Mouse (Mus musculus): ENCODE measurements at regions not wholly inside any gene's neighbourhood (a gene's known extent, or its start where the extent isn't known, plus 50 kb on each side); places are given as distances from the start of the nearest gene placed in this dataset.

GRCm38 (mm10) chr7:75063816-75064215, 245.2 kb downstream of the Sv2b start:
- Histone ChIP-seq H3K9ac (no peak overlapping the region), H3K4me1 (replicated peaks) (no peaks in the 10 kb centered on the region), H3K9me3 (no peaks in the 10 kb centered on the region), H3K36me3 (no peaks in the 10 kb centered on the region), H3K27me3 (no peaks in the 10 kb centered on the region), H3K4me3 (no peak overlapping the region), H3K27ac (replicated peaks) (no peak overlapping the region), H3K4me2 (no peak overlapping the region)
- WGBS = 51% methylated on average over 2 of the region's 2 CpGs
- no peak for ATAC-seq (ENCODE audit: low FRiP score, low read depth)

GRCm38 (mm10) chr7:75050231-75050630, 258.8 kb downstream of the Sv2b start:
- no peaks in the 10 kb centered on the region for H3K27me3 ChIP-seq
- no peak overlapping the region for H3K4me3 ChIP-seq
- 82% methylated on average over 1 of the region's 1 CpGs for WGBS
- H3K4me1 ChIP-seq (replicated peaks) = no peaks in the 10 kb centered on the region
- no peak for ATAC-seq (ENCODE audit: low FRiP score, low read depth)
- no peaks in the 10 kb centered on the region for H3K9me3 ChIP-seq
- H3K9ac ChIP-seq = no peak overlapping the region
- no peak overlapping the region for H3K27ac ChIP-seq (replicated peaks)
- no peak overlapping the region for H3K4me2 ChIP-seq
- H3K36me3 ChIP-seq = no peaks in the 10 kb centered on the region

GRCm38 (mm10) chr7:75049751-75050150, 259.3 kb downstream of the Sv2b start:
- no peaks in the 10 kb centered on the region for H3K36me3 ChIP-seq
- ATAC-seq (ENCODE audit: low FRiP score, low read depth) = no peak
- no peak overlapping the region for H3K4me3 ChIP-seq
- no peak overlapping the region for H3K27ac ChIP-seq (replicated peaks)
- H3K4me1 ChIP-seq (replicated peaks) = no peaks in the 10 kb centered on the region
- 92% methylated on average over 5 of the region's 5 CpGs for WGBS
- H3K9ac ChIP-seq = no peak overlapping the region
- H3K27me3 ChIP-seq = no peaks in the 10 kb centered on the region
- H3K4me2 ChIP-seq = no peak overlapping the region
- no peaks in the 10 kb centered on the region for H3K9me3 ChIP-seq

- no peaks in the 10 kb centered on the region for H3K4me1 ChIP-seq (replicated peaks)
- no peak for ATAC-seq (ENCODE audit: low FRiP score, low read depth)
- no peaks in the 10 kb centered on the region for H3K27me3 ChIP-seq
- no peaks in the 10 kb centered on the region for H3K36me3 ChIP-seq
- H3K9ac ChIP-seq = no peak overlapping the region
- no peak overlapping the region for H3K4me2 ChIP-seq
- H3K27ac ChIP-seq (replicated peaks) = no peak overlapping the region
- no peak overlapping the region for H3K4me3 ChIP-seq
- no peaks in the 10 kb centered on the region for H3K9me3 ChIP-seq
- 90% methylated on average over 2 of the region's 2 CpGs for WGBS
These were observed 260.2 kb downstream of the Sv2b start for GRCm38 (mm10) chr7:75048822-75049221.

GRCm38 (mm10) chr7:75047827-75048226, 261.2 kb downstream of the Sv2b start:
- Histone ChIP-seq H3K9me3 (no peaks in the 10 kb centered on the region), H3K36me3 (no peaks in the 10 kb centered on the region), H3K4me1 (replicated peaks) (no peaks in the 10 kb centered on the region), H3K27ac (replicated peaks) (no peak overlapping the region), H3K27me3 (no peaks in the 10 kb centered on the region), H3K9ac (no peak overlapping the region), H3K4me2 (no peak overlapping the region), H3K4me3 (no peak overlapping the region)
- 87% methylated on average over 3 of the region's 3 CpGs for WGBS
- ATAC-seq (ENCODE audit: low FRiP score, low read depth) = no peak

GRCm38 (mm10) chr7:75040871-75041270, 268.2 kb downstream of the Sv2b start:
- no peaks in the 10 kb centered on the region for H3K27me3 ChIP-seq
- ATAC-seq (ENCODE audit: low FRiP score, low read depth) = no peak
- H3K4me1 ChIP-seq (replicated peaks) = no peaks in the 10 kb centered on the region

GRCm38 (mm10) chr7:75026191-75026590, 282.9 kb downstream of the Sv2b start:
- ATAC-seq (ENCODE audit: low FRiP score, low read depth) = no peak
- H3K27ac ChIP-seq (replicated peaks) = no peak overlapping the region
- H3K27me3 ChIP-seq = no peaks in the 10 kb centered on the region
- no peak overlapping the region for H3K4me2 ChIP-seq
- H3K4me3 ChIP-seq = no peak overlapping the region
- H3K9me3 ChIP-seq = no peaks in the 10 kb centered on the region
- H3K4me1 ChIP-seq (replicated peaks) = 0 out of 2 replicates have a peak, but pooled peaks cover 3% of the 10 kb centered on the region
- no peak overlapping the region for H3K9ac ChIP-seq
- WGBS = 37% methylated on average over 2 of the region's 2 CpGs
- no peaks in the 10 kb centered on the region for H3K36me3 ChIP-seq

More at GRCm38 (mm10) chr7:75040871-75041270, 268.2 kb downstream of the Sv2b start:
- WGBS = 66% methylated on average over 6 of the region's 6 CpGs
- no peak overlapping the region for H3K9ac ChIP-seq
- H3K4me3 ChIP-seq = no peak overlapping the region
- H3K27ac ChIP-seq (replicated peaks) = no peak overlapping the region
- no peak overlapping the region for H3K4me2 ChIP-seq
- no peaks in the 10 kb centered on the region for H3K36me3 ChIP-seq
- no peaks in the 10 kb centered on the region for H3K9me3 ChIP-seq

- 0 out of 2 replicates have a peak, but pooled peaks cover 3% of the 10 kb centered on the region for H3K4me1 ChIP-seq (replicated peaks)
- H3K4me3 ChIP-seq = no peak overlapping the region
- H3K9ac ChIP-seq = no peak overlapping the region
- no peaks in the 10 kb centered on the region for H3K36me3 ChIP-seq
- H3K27ac ChIP-seq (replicated peaks) = no peak overlapping the region
- no peak for ATAC-seq (ENCODE audit: low FRiP score, low read depth)
- H3K9me3 ChIP-seq = no peaks in the 10 kb centered on the region
- WGBS = 57% methylated on average over 6 of the region's 6 CpGs
- no peaks in the 10 kb centered on the region for H3K27me3 ChIP-seq
- H3K4me2 ChIP-seq = no peak overlapping the region
These were observed 287.1 kb downstream of the Sv2b start for GRCm38 (mm10) chr7:75021966-75022365.

- Histone ChIP-seq H3K27me3 (no peaks in the 10 kb centered on the region), H3K4me1 (replicated peaks) (no peaks in the 10 kb centered on the region)
These were observed 290.4 kb downstream of the Sv2b start for GRCm38 (mm10) chr7:75018640-75019039.

GRCm38 (mm10) chr7:75008481-75008880, 300.6 kb downstream of the Sv2b start:
- Histone ChIP-seq H3K9me3 (no peaks in the 10 kb centered on the region), H3K27ac (replicated peaks) (no peak overlapping the region), H3K4me3 (no peak overlapping the region), H3K4me2 (no peak overlapping the region), H3K36me3 (no peaks in the 10 kb centered on the region), H3K27me3 (no peaks in the 10 kb centered on the region), H3K9ac (no peak overlapping the region), H3K4me1 (replicated peaks) (no peaks in the 10 kb centered on the region)
- 68% methylated on average over 2 of the region's 2 CpGs for WGBS
- no peak for ATAC-seq (ENCODE audit: low FRiP score, low read depth)

More at GRCm38 (mm10) chr7:75018640-75019039, 290.4 kb downstream of the Sv2b start:
- Histone ChIP-seq H3K4me3 (no peak overlapping the region), H3K27ac (replicated peaks) (no peak overlapping the region), H3K9ac (no peak overlapping the region), H3K9me3 (peaks cover 4% of the 10 kb centered on the region; the same call in 1 of the 2 replicates), H3K36me3 (no peaks in the 10 kb centered on the region), H3K4me2 (no peak overlapping the region)
- ATAC-seq (ENCODE audit: low FRiP score, low read depth) = no peak
- 51% methylated on average over 7 of the region's 7 CpGs for WGBS

- Histone ChIP-seq H3K36me3 (no peaks in the 10 kb centered on the region), H3K27ac (replicated peaks) (no peak overlapping the region), H3K27me3 (no peaks in the 10 kb centered on the region), H3K4me2 (no peak overlapping the region), H3K9ac (no peak overlapping the region), H3K4me1 (replicated peaks) (no peaks in the 10 kb centered on the region), H3K9me3 (no peaks in the 10 kb centered on the region), H3K4me3 (no peak overlapping the region)
- WGBS = 77% methylated on average over 2 of the region's 2 CpGs
- ATAC-seq (ENCODE audit: low FRiP score, low read depth) = no peak
These were observed 318.9 kb downstream of the Sv2b start for GRCm38 (mm10) chr7:74990198-74990597.

GRCm38 (mm10) chr7:74979479-74979878, 329.6 kb downstream of the Sv2b start:
- Histone ChIP-seq H3K4me1 (replicated peaks) (no peaks in the 10 kb centered on the region), H3K4me2 (no peak overlapping the region), H3K9ac (no peak overlapping the region), H3K27me3 (no peaks in the 10 kb centered on the region), H3K9me3 (no peaks in the 10 kb centered on the region), H3K27ac (replicated peaks) (no peak overlapping the region), H3K36me3 (no peaks in the 10 kb centered on the region), H3K4me3 (no peak overlapping the region)
- WGBS = 60% methylated on average over 2 of the region's 2 CpGs
- no peak for ATAC-seq (ENCODE audit: low FRiP score, low read depth)

- H3K27ac ChIP-seq (replicated peaks) = no peak overlapping the region
- H3K36me3 ChIP-seq = no peaks in the 10 kb centered on the region
- H3K9ac ChIP-seq = no peak overlapping the region
- no peak overlapping the region for H3K4me2 ChIP-seq
- ATAC-seq (ENCODE audit: low FRiP score, low read depth) = no peak
- no peaks in the 10 kb centered on the region for H3K4me1 ChIP-seq (replicated peaks)
- H3K4me3 ChIP-seq = no peak overlapping the region
- no peaks in the 10 kb centered on the region for H3K27me3 ChIP-seq
- no peaks in the 10 kb centered on the region for H3K9me3 ChIP-seq
These were observed 333.1 kb downstream of the Sv2b start for GRCm38 (mm10) chr7:74975986-74976385.
